8 mouse cellular contexts compared by ENCODE assay signal in genomic region chr2:27079649-27080048, GRCm38 (mm10). TPM values are rescaled to one million over a fixed set of nuclear protein-coding genes. Genes with fewer than 3 reads are reported as not detected.
A peak's percentile ranks its signal among the peaks of the same experiment; 100 is the strongest.
DNase-seq lines count a peak whose midpoint lies in the region; ATAC-seq and TF ChIP-seq lines count a peak whose summit lies in the region.

No protein-coding gene starts in this region.

- DNase-seq in 3T3-L1 (ENCODE audit: low read depth, low spot score), result peak; percentile 69
- peak; percentile 85 for DNase-seq in brain, embryonic 14.5 days (ENCODE audit: low read depth)
- DNase-seq in heart, postnatal 10 days, result peak; percentile 55 to 68
- DNase-seq in kidney, postnatal 25 days, result peak; percentile 77 to 82
- DNase-seq in neural tube, embryonic 11.5 days (ENCODE audit: low spot score), result peak; percentile 50
- no peak for DNase-seq in urinary bladder, postnatal 4 days (ENCODE audit: low spot score in 2 of 2)
- no peak for DNase-seq in right cerebral cortex, postnatal 14 days
- no peak for DNase-seq in left cerebral cortex, adult 18-20 months (ENCODE audit: low spot score in 2 of 2)

- intact Hi-C loops in heart, postnatal 10 days (cut with DNase I), result no loop called here

- TF ChIP-seq CTCF in brain, embryonic 14.5 days (IDR thresholded peaks at IDR 0.05; ENCODE audit: borderline replicate concordance, extremely low read depth, insufficient read depth, insufficient read length), result no peak

- H3K27me3 ChIP-seq in neural tube, embryonic 11.5 days (ENCODE audit: control insufficient read depth, insufficient read depth, low read length), result no peaks in the 10 kb centered on the region

- WGBS in neural tube, embryonic 11.5 days, result 55% methylated on average over 2 of the region's 2 CpGs

- H3K4me2 ChIP-seq in neural tube, embryonic 11.5 days (ENCODE audit: low read depth), result peak overlapping the region; percentile 26; the same call in 1 of the 2 replicates

- no peak overlapping the region for H3K27ac ChIP-seq in neural tube, embryonic 11.5 days (ENCODE audit: low read depth, low read length)

- H3K4me3 ChIP-seq in neural tube, embryonic 11.5 days (ENCODE audit: low read depth, low read length), result no peak overlapping the region

- peak overlapping the region; percentile 20; the same call in 1 of the 2 replicates for H3K9ac ChIP-seq in neural tube, embryonic 11.5 days (ENCODE audit: low read length)

- TF ChIP-seq POLR2A in brain, embryonic 14.5 days (IDR thresholded peaks at IDR 0.05; ENCODE audit: borderline replicate concordance, extremely low read depth, insufficient read depth, insufficient read length, poor library complexity, severe bottlenecking), result no peak

- H3K36me3 ChIP-seq in neural tube, embryonic 11.5 days (ENCODE audit: control insufficient read depth, insufficient read depth, low read length), result no peaks in the 10 kb centered on the region

- H3K9me3 ChIP-seq in neural tube, embryonic 11.5 days (ENCODE audit: control insufficient read depth, low read length), result no peaks in the 10 kb centered on the region

- peaks cover 15% of the 10 kb centered on the region for H3K4me1 ChIP-seq in neural tube, embryonic 11.5 days (ENCODE audit: control insufficient read depth, insufficient read depth, low read length)

- ATAC-seq in neural tube, embryonic 11.5 days (ENCODE audit: insufficient read depth, low FRiP score, low TSS enrichment), result no peak

RNA-seq across cellular contexts. Expression of gene Adamtsl2, which starts 0.5 kb away (rescaled TPM):
- 12.1 and 14.3 TPM in 2 replicates for polyA plus RNA-seq in brain, embryonic 14.5 days (2012; rRNA removed)
- 10 to 100 TPM in 1 of 2 experiments, 1 to 10 TPM in 1; 8.7 to 19.4 TPM for total RNA-seq in heart, postnatal 10 days (2021)
- polyA plus RNA-seq in neural tube, embryonic 11.5 days (2014; fragmentation: Nextera tagmentation; extraction: Ambion mirVana), result 6.5 and 7.2 TPM in 2 replicates
- total RNA-seq in left cerebral cortex, adult 18-20 months (2021), result 10 to 100 TPM; 15.5 to 21.8 TPM

RNA-seq across cellular contexts. Expression of gene Mymk, which starts 7.7 kb away (rescaled TPM):
- polyA plus RNA-seq in brain, embryonic 14.5 days (2012; rRNA removed), result 0.26 and 0.73 TPM in 2 replicates
- under 1 TPM in 1 of 2 experiments, not detected in 1; 0.22 TPM for total RNA-seq in heart, postnatal 10 days (2021)
- 11.5 and 14.5 TPM in 2 replicates for polyA plus RNA-seq in neural tube, embryonic 11.5 days (2014; fragmentation: Nextera tagmentation; extraction: Ambion mirVana)
- total RNA-seq in left cerebral cortex, adult 18-20 months (2021), result under 1 TPM; 0.52 to 1.00 TPM

RNA-seq across cellular contexts. Expression of gene Slc2a6, which starts 51.9 kb away (rescaled TPM):
- 7.2 and 8.2 TPM in 2 replicates for polyA plus RNA-seq in brain, embryonic 14.5 days (2012; rRNA removed)
- total RNA-seq in heart, postnatal 10 days (2021), result under 1 TPM in 1 of 2 experiments, not detected in 1; 0.14 TPM
- polyA plus RNA-seq in neural tube, embryonic 11.5 days (2014; fragmentation: Nextera tagmentation; extraction: Ambion mirVana), result 2.9 and 4.1 TPM in 2 replicates
- total RNA-seq in left cerebral cortex, adult 18-20 months (2021), result 10 to 100 TPM; 21.5 to 27.5 TPM

Comparison
In these comparisons a context has a peak if more than half of its experiments do, and no peak if none do; other contexts are left out.
1. DNase-seq: peak in 3T3-L1 (single experiment), brain, embryonic 14.5 days (single experiment), heart, postnatal 10 days (2 of 2), kidney, postnatal 25 days (2 of 2) and neural tube, embryonic 11.5 days (single experiment); none in urinary bladder, postnatal 4 days (0 of 2), right cerebral cortex, postnatal 14 days (single experiment) and left cerebral cortex, adult 18-20 months (0 of 2).
2. RNA of gene Slc2a6, which starts 51.9 kb away (total RNA-seq): 21.5 to 27.5 TPM in left cerebral cortex, adult 18-20 months; 0.14 TPM in heart, postnatal 10 days; every median in the first group is over 10 times any median in the second.